Mouse (Mus musculus): Measurements from ENCODE around the gene Coasy.

DNA sequence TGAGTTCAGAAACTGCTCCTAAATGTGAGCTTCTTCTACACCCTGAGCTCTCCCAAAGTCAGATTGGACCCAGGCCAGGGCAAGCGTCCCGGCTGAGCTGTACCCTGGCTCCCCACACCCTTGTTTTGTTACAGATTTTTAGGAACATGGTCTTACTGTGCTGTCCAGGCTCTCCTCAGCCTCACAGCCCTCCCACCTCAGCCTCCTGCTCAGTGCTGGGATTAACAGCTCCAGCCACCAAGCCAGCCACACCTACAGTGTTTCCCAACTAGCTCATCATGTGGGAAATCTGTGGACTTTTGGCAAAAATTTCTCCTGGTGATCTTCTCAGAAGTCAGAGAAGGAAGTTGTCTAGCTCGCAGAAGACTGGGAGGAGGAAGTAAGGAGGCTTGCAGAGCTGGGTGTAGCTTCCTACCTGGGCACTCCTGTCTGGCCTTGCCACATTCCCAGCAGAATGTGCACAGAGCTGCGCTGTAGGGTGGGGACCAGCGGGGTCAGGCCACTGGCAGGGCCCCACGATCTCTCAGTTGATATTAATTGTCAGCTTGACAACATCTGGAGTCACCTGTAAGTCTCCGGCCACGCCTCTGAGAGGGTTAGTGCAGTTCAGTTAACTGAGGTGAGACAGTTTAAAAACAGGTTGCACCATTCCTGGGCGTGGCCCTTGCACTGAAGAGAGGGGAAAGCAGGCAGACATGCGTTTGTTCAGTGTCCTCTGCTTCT lies 29.5 kb upstream of the Coasy start:
- no peak for TF ChIP-seq CTCF (IDR thresholded peaks at IDR 0.05)
- TF ChIP-seq POLR2A (IDR thresholded peaks at IDR 0.05; ENCODE audit: insufficient read depth, low read depth, low read length) = no peak
- no peak for TF ChIP-seq EP300 (IDR thresholded peaks at IDR 0.05; ENCODE audit: insufficient read depth, low read depth, low read length)

Data from heart, adult 2 months (tissue).